Mouse (Mus musculus): ENCODE measurements around the gene Sept9. TPM values are rescaled to one million over a fixed set of nuclear protein-coding genes. Genes with fewer than 3 reads are reported as not detected.

Sept9 gene
- polyA plus RNA-seq, 1 experiment from 2014 or later: 52.5 TPM

DNA sequence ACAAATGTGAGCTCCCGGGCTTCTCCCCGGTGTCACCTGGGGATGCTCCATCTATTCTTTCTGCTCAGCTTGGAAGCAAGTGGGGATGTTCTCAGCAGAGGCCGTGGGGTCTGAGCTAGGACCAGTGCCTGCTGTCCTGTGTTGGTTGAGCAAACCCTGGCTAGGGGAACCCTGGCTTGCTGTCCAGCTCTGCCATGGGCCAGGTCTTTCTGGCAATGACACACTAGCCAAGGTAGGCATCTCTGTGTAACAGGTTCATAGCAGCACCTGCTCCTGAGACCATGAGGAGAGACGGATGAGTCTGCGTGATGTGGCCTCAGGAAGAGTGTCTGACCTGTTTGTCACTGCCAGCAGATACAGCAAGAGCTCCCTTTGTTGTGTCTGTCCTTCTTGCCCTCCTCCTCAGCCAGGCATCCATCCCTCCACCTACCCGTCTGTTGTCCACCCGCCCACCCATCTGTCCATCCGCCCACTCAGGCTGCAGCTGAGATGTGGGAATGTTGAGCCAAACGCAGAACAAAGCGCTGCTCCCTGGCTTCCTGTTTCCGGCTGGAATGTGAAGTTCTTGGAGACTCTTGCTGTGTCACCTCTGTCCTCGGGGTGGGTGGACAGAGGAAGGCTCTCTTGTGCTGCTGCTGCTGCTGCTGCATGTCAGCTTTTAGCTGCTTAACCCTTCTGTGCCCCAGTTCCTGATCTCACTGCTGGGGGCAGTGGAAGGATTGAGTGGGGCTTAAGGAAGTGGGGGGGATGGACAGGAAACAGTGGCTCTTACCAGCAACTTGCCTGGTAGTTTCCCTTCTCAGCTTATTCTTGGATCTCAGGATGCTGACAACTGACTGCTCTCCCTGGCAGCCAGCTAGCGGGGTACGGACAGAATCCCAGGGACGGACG lies 117.2 kb downstream of the Sept9 start:
- H3K4me2 ChIP-seq (replicated peaks; ENCODE audit: low read depth, low read length): peak overlapping the region; percentile 40
- ATAC-seq (peak; percentile 2; the same call in 1 of the 2 replicates), DNase-seq (ENCODE audit: low spot score) (peak; percentile 81)
- H3K27ac ChIP-seq (ENCODE audit: low read length): peak overlapping the region; percentile 94
- no peaks in the 10 kb centered on the region for H3K36me3 ChIP-seq (ENCODE audit: insufficient read depth, low read length)
- H3K9ac ChIP-seq (replicated peaks; ENCODE audit: low read depth): no peak overlapping the region
- H3K9me3 ChIP-seq (ENCODE audit: low read length): no peaks in the 10 kb centered on the region
- peaks cover 51% of the 10 kb centered on the region for H3K4me1 ChIP-seq (ENCODE audit: insufficient read depth, low read depth, low read length)
- 0 out of 2 replicates have a peak, but pooled peaks have one; percentile 26 for TF ChIP-seq EP300 (IDR thresholded peaks at IDR 0.05)
- no peak for TF ChIP-seq CTCF (IDR thresholded peaks at IDR 0.05)
- WGBS: 33% methylated on average over 16 of the region's 16 CpGs
- peak overlapping the region; percentile 17; the same call in 1 of the 2 replicates for H3K4me3 ChIP-seq (ENCODE audit: low read depth, low read length)
- H3K27me3 ChIP-seq (replicated peaks; ENCODE audit: insufficient read depth, low read length): no peaks in the 10 kb centered on the region

DNA sequence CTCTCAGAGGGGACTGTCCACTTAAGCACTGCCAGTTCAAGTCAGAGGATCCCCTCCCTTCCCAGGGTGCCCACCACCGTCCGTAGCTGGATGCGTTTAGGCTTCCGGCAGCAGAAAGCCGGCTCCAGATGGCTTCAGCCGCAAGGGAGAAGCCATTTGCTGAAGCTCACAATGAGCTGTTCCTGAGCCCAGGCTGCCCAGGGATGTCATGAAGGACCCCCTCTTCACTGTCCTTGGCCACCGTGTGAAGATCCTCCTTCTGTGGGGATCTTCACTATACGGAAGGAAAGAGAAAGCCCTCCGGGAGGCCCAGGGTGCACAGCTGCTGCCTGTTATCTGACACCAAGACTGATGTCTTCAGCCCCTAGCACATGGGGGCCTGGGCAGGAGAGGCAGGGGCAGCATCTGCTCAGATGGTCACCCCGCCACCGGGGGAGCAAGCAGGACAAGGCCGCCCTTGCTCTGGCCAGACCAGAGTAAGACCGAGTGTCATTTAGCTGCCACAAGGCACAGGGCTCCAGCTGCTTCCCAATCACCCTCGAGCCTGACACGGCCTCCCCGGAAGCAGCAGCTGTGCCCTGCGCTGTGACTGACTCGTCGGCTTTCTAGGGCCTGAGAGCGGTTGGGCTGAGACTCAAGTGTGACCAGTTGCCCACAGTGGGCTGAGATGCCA lies 118.1 kb downstream of the Sept9 start:
- peak; percentile 58 for DNase-seq (ENCODE audit: low spot score)
- peaks cover 47% of the 10 kb centered on the region for H3K4me1 ChIP-seq (ENCODE audit: insufficient read depth, low read depth, low read length)
- ATAC-seq: peak; percentile 17

DNA sequence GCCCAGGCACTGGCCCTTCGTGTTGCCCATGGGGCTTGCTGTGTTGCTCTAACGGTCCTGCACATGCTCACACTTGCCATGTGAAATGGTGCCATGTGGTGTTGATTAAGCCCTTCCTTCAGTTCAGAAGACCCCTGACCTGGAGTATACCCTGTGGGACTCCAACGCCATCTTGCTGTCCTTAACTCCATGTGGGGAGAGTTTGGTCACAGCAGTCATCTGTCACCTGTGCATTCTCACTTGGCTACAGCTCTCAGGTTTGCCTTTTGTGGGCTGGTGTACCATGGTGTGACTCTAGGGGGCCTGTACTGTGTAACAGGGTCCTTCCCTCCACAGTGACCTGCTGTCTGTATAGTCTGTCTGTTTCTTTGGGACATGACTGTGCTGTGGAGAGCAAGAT lies 118.7 kb downstream of the Sept9 start:
- Histone ChIP-seq H3K4me2 (replicated peaks; ENCODE audit: low read depth, low read length) (no peak overlapping the region), H3K9ac (replicated peaks; ENCODE audit: low read depth) (no peak overlapping the region), H3K4me3 (ENCODE audit: low read depth, low read length) (no peak overlapping the region), H3K27ac (ENCODE audit: low read length) (peak overlapping the region; percentile 94), H3K27me3 (replicated peaks; ENCODE audit: insufficient read depth, low read length) (no peaks in the 10 kb centered on the region), H3K4me1 (ENCODE audit: insufficient read depth, low read depth, low read length) (peaks cover 41% of the 10 kb centered on the region), H3K36me3 (ENCODE audit: insufficient read depth, low read length) (no peaks in the 10 kb centered on the region), H3K9me3 (ENCODE audit: low read length) (no peaks in the 10 kb centered on the region)
- no peak for DNase-seq (ENCODE audit: low spot score)
- WGBS: 33% methylated on average over 3 of the region's 3 CpGs
- peak; percentile 29; the same call in 1 of the 2 replicates for TF ChIP-seq CTCF (IDR thresholded peaks at IDR 0.05)
- no peak for TF ChIP-seq EP300 (IDR thresholded peaks at IDR 0.05)
- no peak for ATAC-seq

More for the DNA sequence above, 118.1 kb downstream of the Sept9 start:
- H3K4me3 ChIP-seq (ENCODE audit: low read depth, low read length): peak overlapping the region; percentile 17; the same call in 1 of the 2 replicates
- H3K9ac ChIP-seq (replicated peaks; ENCODE audit: low read depth): no peak overlapping the region
- H3K27me3 ChIP-seq (replicated peaks; ENCODE audit: insufficient read depth, low read length): no peaks in the 10 kb centered on the region
- peak; percentile 9; the same call in 1 of the 2 replicates for TF ChIP-seq CTCF (IDR thresholded peaks at IDR 0.05)
- no peak for TF ChIP-seq EP300 (IDR thresholded peaks at IDR 0.05)
- peak overlapping the region; percentile 40 for H3K4me2 ChIP-seq (replicated peaks; ENCODE audit: low read depth, low read length)
- no peaks in the 10 kb centered on the region for H3K9me3 ChIP-seq (ENCODE audit: low read length)
- peak overlapping the region; percentile 94 for H3K27ac ChIP-seq (ENCODE audit: low read length)
- no peaks in the 10 kb centered on the region for H3K36me3 ChIP-seq (ENCODE audit: insufficient read depth, low read length)
- WGBS: 29% methylated on average over 19 of the region's 20 CpGs

DNA sequence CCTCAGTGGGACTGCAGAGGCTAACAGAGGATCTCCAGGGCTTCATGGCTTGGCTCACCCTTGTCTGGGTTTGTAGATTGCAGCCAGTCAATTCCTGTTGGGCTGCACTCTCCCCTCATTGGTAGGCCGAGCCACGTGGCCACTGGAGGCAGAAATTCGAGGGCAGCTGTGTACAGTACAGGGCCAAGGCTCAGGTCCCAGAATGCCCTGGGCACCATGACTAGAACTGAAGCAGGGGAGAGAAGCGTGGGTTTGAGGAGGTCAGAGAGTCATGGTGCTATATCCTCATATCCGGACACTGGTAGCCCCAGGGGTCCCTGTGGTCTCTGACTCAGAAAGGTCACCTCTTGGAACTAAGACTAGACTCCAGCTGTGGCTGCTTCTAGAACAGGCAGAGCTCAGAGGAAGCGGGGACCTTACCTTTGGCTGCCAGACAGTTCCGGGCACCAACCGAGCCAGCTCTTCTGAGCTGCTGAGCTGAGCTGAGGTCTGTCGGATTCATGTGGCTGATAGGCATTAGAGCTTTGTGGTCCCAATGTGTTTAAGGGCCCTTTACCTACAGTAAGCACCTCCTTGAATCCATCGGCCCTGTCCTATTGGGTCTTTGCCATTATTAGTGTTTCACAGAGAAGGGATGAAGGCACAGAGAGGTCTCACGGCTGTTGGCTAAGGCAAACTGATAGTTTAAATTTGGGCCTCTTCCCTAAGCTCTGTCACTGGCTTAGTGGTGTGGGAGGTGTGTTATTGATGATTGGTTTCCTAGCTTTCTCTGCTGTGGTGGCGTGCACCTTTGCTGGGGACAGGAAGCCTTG lies 119.5 kb downstream of the Sept9 start:
- TF ChIP-seq EP300 (IDR thresholded peaks at IDR 0.05) (no peak), CTCF (IDR thresholded peaks at IDR 0.05) (no peak)
- peak; percentile 22 for DNase-seq (ENCODE audit: low spot score)
- H3K9me3 ChIP-seq (ENCODE audit: low read length): no peaks in the 10 kb centered on the region
- WGBS: 36% methylated on average over 12 of the region's 12 CpGs
- no peak overlapping the region for H3K4me2 ChIP-seq (replicated peaks; ENCODE audit: low read depth, low read length)
- no peaks in the 10 kb centered on the region for H3K36me3 ChIP-seq (ENCODE audit: insufficient read depth, low read length)
- H3K4me3 ChIP-seq (ENCODE audit: low read depth, low read length): no peak overlapping the region
- H3K4me1 ChIP-seq (ENCODE audit: insufficient read depth, low read depth, low read length): peaks cover 36% of the 10 kb centered on the region
- H3K9ac ChIP-seq (replicated peaks; ENCODE audit: low read depth): no peak overlapping the region
- no peaks in the 10 kb centered on the region for H3K27me3 ChIP-seq (replicated peaks; ENCODE audit: insufficient read depth, low read length)
- peak overlapping the region; percentile 94 for H3K27ac ChIP-seq (ENCODE audit: low read length)
- ATAC-seq: no peak

DNA sequence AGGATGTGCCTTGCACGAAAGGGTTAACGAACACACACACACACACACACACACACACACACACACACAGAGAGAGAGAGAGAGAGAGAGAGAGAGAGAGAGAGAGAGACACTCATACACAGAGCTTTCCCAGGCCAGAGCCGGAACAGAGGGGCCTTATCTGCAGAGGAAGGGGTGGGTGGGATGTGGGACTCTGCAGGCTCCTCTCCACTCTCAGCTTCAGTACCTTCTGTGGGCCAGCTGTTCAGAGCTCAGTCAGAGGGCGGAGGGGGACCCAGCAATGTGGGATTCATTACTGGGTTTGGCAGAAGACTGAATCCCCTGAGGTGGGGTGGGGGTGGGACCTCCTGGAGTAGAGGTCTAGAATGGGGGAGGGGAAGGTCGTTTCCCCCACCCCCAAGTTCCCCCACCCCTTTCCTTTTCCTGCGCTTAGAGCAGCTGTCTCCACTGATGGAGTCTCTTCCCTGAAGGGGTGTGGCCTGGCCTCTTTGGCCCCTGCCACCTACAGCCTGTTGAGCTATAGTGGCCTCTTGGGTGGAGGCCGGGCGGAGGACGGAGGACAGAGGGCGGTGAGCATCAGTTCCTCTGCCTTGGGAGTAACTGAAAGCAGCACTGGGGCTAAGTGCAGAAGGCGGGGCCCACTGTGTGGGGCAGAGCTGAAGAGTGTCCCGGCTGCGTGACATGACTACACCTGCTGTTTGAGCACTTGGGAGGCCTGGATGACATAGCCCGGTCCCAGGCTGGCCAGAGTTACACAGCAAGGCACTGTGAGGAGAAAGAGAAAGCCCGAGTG lies 120.3 kb downstream of the Sept9 start:
- Histone ChIP-seq H3K4me3 (ENCODE audit: low read depth, low read length) (no peak overlapping the region), H3K27me3 (replicated peaks; ENCODE audit: insufficient read depth, low read length) (no peaks in the 10 kb centered on the region), H3K4me2 (replicated peaks; ENCODE audit: low read depth, low read length) (0 out of 2 replicates have a peak overlapping the region, but pooled peaks have one; percentile 5), H3K36me3 (ENCODE audit: insufficient read depth, low read length) (no peaks in the 10 kb centered on the region), H3K4me1 (ENCODE audit: insufficient read depth, low read depth, low read length) (peaks cover 34% of the 10 kb centered on the region), H3K9me3 (ENCODE audit: low read length) (no peaks in the 10 kb centered on the region), H3K9ac (replicated peaks; ENCODE audit: low read depth) (no peak overlapping the region), H3K27ac (ENCODE audit: low read length) (peak overlapping the region; percentile 94)
- WGBS: 18% methylated on average over 15 of the region's 15 CpGs
- no peak for TF ChIP-seq CTCF (IDR thresholded peaks at IDR 0.05)
- TF ChIP-seq EP300 (IDR thresholded peaks at IDR 0.05): no peak
- ATAC-seq (peak; percentile 56), DNase-seq (ENCODE audit: low spot score) (peak; percentile 68)
